Mouse (Mus musculus) cerebellum, adult 9-11 months (tissue): ENCODE results near the gene Gm17174.
"Not testable (repeated sequence)": the region's sequence is repeated elsewhere in the genome, so short reads cannot be mapped to it uniquely, and the experiment has no call there.

Experiments
- DNase-seq: peaks from one replicate; pipeline ENCODE4 v3.0.0; 2022

Gm17174 gene

GRCm38 (mm10) chr14:51592039-51592438, at the start of gene Gm17174:
Gene Gm17174, minus strand, starts transcription at chr14:51592139.
- DNase-seq = not testable (repeated sequence)

GRCm38 (mm10) chr14:51635566-51635965, 43.6 kb upstream of the Gm17174 start, which contains the start of gene Gm4181:
Gene Gm4181, minus strand, starts transcription at chr14:51635666.
- not testable (repeated sequence) for DNase-seq

- DNase-seq = peak; percentile 8
Measured at GRCm38 (mm10) chr14:51632426-51632825, 40.5 kb upstream of the Gm17174 start.

GRCm38 (mm10) chr14:51611210-51611609, 19.3 kb upstream of the Gm17174 start, which contains the start of gene Gm17078:
Gene Gm17078, minus strand, starts transcription at chr14:51611310.
- no peak for DNase-seq

GRCm38 (mm10) chr14:51573963-51574362, 18.0 kb downstream of the Gm17174 start, which contains the start of gene Gm17175:
Gene Gm17175, minus strand, starts transcription at chr14:51574063.
- DNase-seq = not testable (repeated sequence)

- no peak for DNase-seq
Measured at GRCm38 (mm10) chr14:51552490-51552889, 39.4 kb downstream of the Gm17174 start, which contains the start of gene Gm5622. Gene Gm5622, plus strand, starts transcription at chr14:51552790.
